Mouse (Mus musculus) intestine, embryonic 16.5 days (tissue): ENCODE results near the gene Tbx21. TPM values are rescaled to one million over a fixed set of nuclear protein-coding genes. Genes with fewer than 3 reads are reported as not detected.

ENCODE experiments used
- ATAC-seq: fragments of 200-750 bp; cut with Nextera tagmentation; 2 replicates; pipeline ENCODE4 v1.8.0; 2017; ENCODE audit warnings: moderate TSS enrichment, moderate library complexity
- H3K27ac ChIP-seq: fragments of 300-500 bp; sonication (generic); 2 replicates; pipeline ENCODE4 v1.5.1; 2014; ENCODE audit warnings: mild to moderate bottlenecking, low read length
- H3K27me3 ChIP-seq: fragments of 300-500 bp; sonication (generic); replicated peaks from 2 replicates; pipeline ENCODE4 v1.6.1; 2014; ENCODE audit warnings: low read length, control low read depth, mixed read lengths; ENCODE audit not compliant: control insufficient read depth, insufficient read depth
- H3K36me3 ChIP-seq: fragments of 300-500 bp; sonication (generic); 2 replicates; pipeline ENCODE4 v1.6.1; 2014; ENCODE audit warnings: low read length, control low read depth; ENCODE audit not compliant: control insufficient read depth, insufficient read depth
- H3K4me1 ChIP-seq: fragments of 300-500 bp; sonication (generic); 2 replicates; pipeline ENCODE4 v1.6.1; 2014; ENCODE audit warnings: low read length, control low read depth, mixed read lengths; ENCODE audit not compliant: control insufficient read depth, insufficient read depth
- H3K4me2 ChIP-seq: fragments of 300-500 bp; sonication (generic); 2 replicates; pipeline ENCODE4 v1.6.1; 2014; ENCODE audit warnings: low read depth, low read length, control low read depth
- H3K4me3 ChIP-seq: fragments of 300-500 bp; sonication (generic); 2 replicates; pipeline ENCODE4 v1.5.1; 2014; ENCODE audit warnings: mild to moderate bottlenecking, low read length
- H3K9ac ChIP-seq: fragments of 300-500 bp; sonication (generic); 2 replicates; pipeline ENCODE4 v1.6.1; 2014; ENCODE audit warnings: low read depth, low read length
- H3K9me3 ChIP-seq: fragments of 300-500 bp; sonication (generic); 2 replicates; pipeline ENCODE4 v1.6.1; 2016; ENCODE audit warnings: low read length, control low read depth; ENCODE audit not compliant: control insufficient read depth
- WGBS: fragments of 180-500 bp; shearing (Covaris S2); extraction: QIAGEN DNeasy Blood & Tissue Kit; methylation state at CpG from one replicate; pipeline ENCODE4 v1.1.7; 2014; 5-methylcytosine and 5-hydroxymethylcytosine counted together
- polyA plus RNA-seq: library from polyadenylated mRNA; unstranded; fragments of >200 nt; fragmentation: Nextera tagmentation; extraction: Ambion mirVana; gene quantifications from 2 replicates; pipeline ENCODE4 v1.2.1, GENCODE M21; 2015

Gene Tbx21
- 0.17 and 0.27 TPM in 2 replicates for polyA plus RNA-seq

- no peaks in the 10 kb centered on the region for H3K36me3 ChIP-seq
Observed at GRCm38 (mm10) chr11:97114671-97115601, at the start of gene Tbx21. TSS of gene Tbx21 (minus strand) at chr11:97115331.

GRCm38 (mm10) chr11:97160341-97160740, 45.2 kb upstream of the Tbx21 start:
- Histone ChIP-seq H3K27me3 (no peaks in the 10 kb centered on the region), H3K36me3 (peaks cover 32% of the 10 kb centered on the region), H3K27ac (no peak overlapping the region), H3K4me3 (no peak overlapping the region), H3K4me1 (no peaks in the 10 kb centered on the region), H3K9ac (no peak overlapping the region), H3K9me3 (no peaks in the 10 kb centered on the region), H3K4me2 (no peak overlapping the region)
- WGBS, result 66% methylated on average over 6 of the region's 6 CpGs
- no peak for ATAC-seq

More at GRCm38 (mm10) chr11:97114671-97115601, at the start of gene Tbx21:
- Histone ChIP-seq H3K27me3 (peaks cover 56% of the 10 kb centered on the region), H3K9me3 (no peaks in the 10 kb centered on the region), H3K27ac (no peak within 1 kb of the TSS), H3K4me1 (peaks cover 13% of the 10 kb centered on the region), H3K4me3 (peak within 1 kb of the TSS; percentile 46), H3K4me2 (peak within 1 kb of the TSS; percentile 69), H3K9ac (peak within 1 kb of the TSS; percentile 29; the same call in 1 of the 2 replicates)
- ATAC-seq, result 0 out of 2 replicates have a peak, but pooled peaks have one; percentile 13
- WGBS, result under 1% methylated on average over 87 of the region's 87 CpGs

GRCm38 (mm10) chr11:97156999-97157398, 41.9 kb upstream of the Tbx21 start:
- Histone ChIP-seq H3K9me3 (no peaks in the 10 kb centered on the region), H3K4me3 (no peak overlapping the region), H3K27ac (no peak overlapping the region), H3K27me3 (no peaks in the 10 kb centered on the region; the same call in 1 of the 2 replicates), H3K4me1 (peaks cover 5% of the 10 kb centered on the region), H3K36me3 (peaks cover 20% of the 10 kb centered on the region), H3K9ac (no peak overlapping the region), H3K4me2 (no peak overlapping the region)
- 73% methylated on average over 7 of the region's 7 CpGs for WGBS
- no peak for ATAC-seq

- WGBS, result 30% methylated on average over 10 of the region's 10 CpGs
- peaks cover 8% of the 10 kb centered on the region; the same call in 1 of the 2 replicates for H3K36me3 ChIP-seq
- no peak for ATAC-seq
- no peak overlapping the region for H3K9ac ChIP-seq
- no peaks in the 10 kb centered on the region for H3K9me3 ChIP-seq
- H3K27me3 ChIP-seq, result peaks cover 4% of the 10 kb centered on the region; the same call in 1 of the 2 replicates
- H3K27ac ChIP-seq, result no peak overlapping the region
- H3K4me2 ChIP-seq, result no peak overlapping the region
- H3K4me3 ChIP-seq, result no peak overlapping the region
- peaks cover 24% of the 10 kb centered on the region for H3K4me1 ChIP-seq
Observed at GRCm38 (mm10) chr11:97152662-97153287, 37.6 kb upstream of the Tbx21 start.

- WGBS, result 3% methylated on average over 11 of the region's 11 CpGs
- Histone ChIP-seq H3K36me3 (peaks cover 8% of the 10 kb centered on the region; the same call in 1 of the 2 replicates), H3K9ac (no peak overlapping the region), H3K4me1 (peaks cover 24% of the 10 kb centered on the region), H3K9me3 (no peaks in the 10 kb centered on the region), H3K4me2 (peak overlapping the region; percentile 95; the same call in 1 of the 2 replicates), H3K27ac (no peak overlapping the region), H3K4me3 (peak overlapping the region; percentile 75), H3K27me3 (peaks cover 4% of the 10 kb centered on the region; the same call in 1 of the 2 replicates)
- no peak for ATAC-seq
Observed at GRCm38 (mm10) chr11:97152023-97152426, 36.9 kb upstream of the Tbx21 start.

- Histone ChIP-seq H3K9ac (peak within 1 kb of the TSS; percentile 79), H3K4me2 (peak within 1 kb of the TSS; percentile 95), H3K4me3 (peak within 1 kb of the TSS; percentile 75), H3K36me3 (peaks cover 8% of the 10 kb centered on the region; the same call in 1 of the 2 replicates), H3K27me3 (peaks cover 4% of the 10 kb centered on the region; the same call in 1 of the 2 replicates), H3K27ac (peak within 1 kb of the TSS; percentile 77), H3K4me1 (peaks cover 28% of the 10 kb centered on the region), H3K9me3 (no peaks in the 10 kb centered on the region)
- peak; percentile 5; the same call in 1 of the 2 replicates for ATAC-seq
- WGBS, result 2% methylated on average over 42 of the region's 64 CpGs
Observed at GRCm38 (mm10) chr11:97151343-97151801, 36.2 kb upstream of the Tbx21 start, which contains the start of gene Tbkbp1. TSS of gene Tbkbp1 (minus strand) at chr11:97151495.

GRCm38 (mm10) chr11:97150411-97151330, 35.5 kb upstream of the Tbx21 start:
- Histone ChIP-seq H3K4me3 (peak overlapping the region; percentile 75), H3K36me3 (0 out of 2 replicates have a peak, but pooled peaks cover 4% of the 10 kb centered on the region), H3K27ac (peak overlapping the region; percentile 77), H3K9me3 (no peaks in the 10 kb centered on the region), H3K4me2 (peak overlapping the region; percentile 95), H3K9ac (peak overlapping the region; percentile 79), H3K27me3 (peaks cover 4% of the 10 kb centered on the region; the same call in 1 of the 2 replicates), H3K4me1 (peaks cover 33% of the 10 kb centered on the region)
- peak; percentile 69 for ATAC-seq
- WGBS, result under 1% methylated on average over 82 of the region's 102 CpGs

GRCm38 (mm10) chr11:97149995-97150410, 34.9 kb upstream of the Tbx21 start:
- H3K36me3 ChIP-seq, result no peaks in the 10 kb centered on the region
- WGBS, result 7% methylated on average over 14 of the region's 14 CpGs
- no peaks in the 10 kb centered on the region for H3K9me3 ChIP-seq
- H3K27me3 ChIP-seq, result peaks cover 4% of the 10 kb centered on the region; the same call in 1 of the 2 replicates
- peak overlapping the region; percentile 77 for H3K27ac ChIP-seq
- H3K9ac ChIP-seq, result peak overlapping the region; percentile 79
- peak; percentile 39 for ATAC-seq
- peaks cover 33% of the 10 kb centered on the region for H3K4me1 ChIP-seq
- H3K4me3 ChIP-seq, result peak overlapping the region; percentile 75
- peak overlapping the region; percentile 95 for H3K4me2 ChIP-seq
